Mouse (Mus musculus) gastrocnemius, postnatal 25 days (tissue): ENCODE measurements around the gene Zfp580. TPM values are rescaled to one million over a fixed set of nuclear protein-coding genes. Genes with fewer than 3 reads are reported as not detected.

Source experiments
- total RNA-seq, 2 experiments: library from RNA; stranded (reverse); gene quantifications; 1 replicate in 1 of 2; 2 replicates in 1 of 2; pipeline ENCODE4 v1.2.3; 2021

Zfp580 gene
- total RNA-seq, 2 experiments from 2014 or later, result 2.9 to 3.2 TPM

Other genes starting within 250 kb of the Zfp580 start
- 10 to 100 TPM; 65.5 to 67.9 TPM for gene Ube2s, start 238.9 kb upstream of the Zfp580 start, total RNA-seq
- not detected for gene Shisa7, start 206.8 kb upstream of the Zfp580 start, total RNA-seq
- 1 to 10 TPM; 4.3 to 4.5 TPM for gene Isoc2b, start 181.3 kb upstream of the Zfp580 start, total RNA-seq
- gene Isoc2a, start 174.4 kb upstream of the Zfp580 start, total RNA-seq, result 10 to 100 TPM; 21.4 to 24.3 TPM
- under 1 TPM; 0.21 to 0.36 TPM for gene Gm36210, start 145.0 kb upstream of the Zfp580 start, total RNA-seq
- gene Zfp628, start 136.3 kb upstream of the Zfp580 start, total RNA-seq, result 1 to 10 TPM; 6.8 to 8.3 TPM
- 1 to 10 TPM; 3.7 to 5.2 TPM for gene Nat14, start 129.5 kb upstream of the Zfp580 start, total RNA-seq
- 10 to 100 TPM; 10.1 to 11.6 TPM for gene Ssc5d, start 125.8 kb upstream of the Zfp580 start, total RNA-seq
- gene Sbk2, start 87.1 kb upstream of the Zfp580 start, total RNA-seq, result 10 to 100 TPM; 29.0 to 60.0 TPM
- 1 to 10 TPM in 1 of 2 experiments, under 1 TPM in 1; 0.49 to 3.1 TPM for gene Sbk3, start 80.4 kb upstream of the Zfp580 start, total RNA-seq
- gene Zfp579, start 55.4 kb upstream of the Zfp580 start, total RNA-seq, result 10 to 100 TPM; 10.2 to 14.9 TPM
- gene Zfp524, start 37.1 kb upstream of the Zfp580 start, total RNA-seq, result 1 to 10 TPM; 7.1 to 8.7 TPM
- 10 to 100 TPM; 17.7 to 18.2 TPM for gene Fiz1, start 36.8 kb upstream of the Zfp580 start, total RNA-seq
- gene Gm44973, start 36.0 kb upstream of the Zfp580 start, total RNA-seq, result not detected
- gene Zfp865, start 31.2 kb upstream of the Zfp580 start, total RNA-seq, result 10 to 100 TPM; 10.8 to 12.1 TPM
- not detected for gene Ccdc106, start 31.0 kb upstream of the Zfp580 start, total RNA-seq
- gene 4632433K11Rik, start 17.4 kb upstream of the Zfp580 start, total RNA-seq, result not detected
- gene Zfp784, start 13.1 kb upstream of the Zfp580 start, total RNA-seq, result 1 to 10 TPM; 2.6 to 3.4 TPM
- gene U2af2, start 10.6 kb downstream of the Zfp580 start, total RNA-seq, result 10 to 100 TPM; 43.1 to 45.2 TPM
- 100 to 1,000 TPM; 134 to 145 TPM for gene Epn1, start 28.7 kb downstream of the Zfp580 start, total RNA-seq
- not detected for gene Rfpl4, start 65.4 kb downstream of the Zfp580 start, total RNA-seq
- gene Rasl2-9, start 74.4 kb downstream of the Zfp580 start, total RNA-seq, result 1 to 10 TPM; 2.8 to 3.0 TPM
- gene Vmn1r55, start 98.1 kb downstream of the Zfp580 start, total RNA-seq, result not detected
- not detected for gene Vmn1r56, start 145.2 kb downstream of the Zfp580 start, total RNA-seq
- gene Vmn1r57, start 167.0 kb downstream of the Zfp580 start, total RNA-seq, result not detected